Mouse (Mus musculus): Measurements from ENCODE around the gene Ptrhd1. TPM values are rescaled to one million over a fixed set of nuclear protein-coding genes. Genes with fewer than 3 reads are reported as not detected.

Ptrhd1 gene
- polyA plus RNA-seq (2012; ENCODE audit: low replicate concordance) = 0.93 and 1.5 TPM in 2 replicates

GRCm38 (mm10) chr12:4233572-4234508 lies at the start of gene Ptrhd1, which contains the start of gene Cenpo:
Ptrhd1 (plus strand) TSS chr12:4234027.
Cenpo (minus strand) TSS chr12:4234294.

Other genes starting within 250 kb of the Ptrhd1 start
- 0.07 TPM in 1 of 2 replicates, not detected in the other for gene Efr3b, start 195.1 kb upstream of the Ptrhd1 start, polyA plus RNA-seq (2012; ENCODE audit: low replicate concordance)
- gene Dnajc27, start 151.4 kb upstream of the Ptrhd1 start, polyA plus RNA-seq (2012; ENCODE audit: low replicate concordance) = 9.0 and 10.2 TPM in 2 replicates
- 2.4 and 3.7 TPM in 2 replicates for gene Adcy3, start 100.9 kb upstream of the Ptrhd1 start, polyA plus RNA-seq (2012; ENCODE audit: low replicate concordance)
- 2.3 and 5.3 TPM in 2 replicates for gene Cenpo, start 267 bp downstream of the Ptrhd1 start, polyA plus RNA-seq (2012; ENCODE audit: low replicate concordance)
- 2.5 and 3.0 TPM in 2 replicates for gene Ncoa1, start 243.2 kb downstream of the Ptrhd1 start, polyA plus RNA-seq (2012; ENCODE audit: low replicate concordance)

All from leukemia stem cell, adult 10-12 weeks (primary cell).